Mouse (Mus musculus): Measurements from ENCODE around the gene Atp2b2. TPM values are rescaled to one million over a fixed set of nuclear protein-coding genes. Genes with fewer than 3 reads are reported as not detected.
A peak's percentile ranks its signal among the peaks of the same experiment; 100 is the strongest.

Atp2b2 gene
- polyA plus RNA-seq, 1 experiment from 2014 or later = 13.4 TPM

- DNase-seq (ENCODE audit: low spot score) (no peak), ATAC-seq (no peak)
- Histone ChIP-seq H3K9ac (ENCODE audit: low read length) (no peak overlapping the region), H3K4me1 (ENCODE audit: control insufficient read depth, insufficient read depth, low read length) (no peaks in the 10 kb centered on the region), H3K27me3 (replicated peaks; ENCODE audit: control insufficient read depth, insufficient read depth, low read length) (no peaks in the 10 kb centered on the region; the same call in 1 of the 2 replicates), H3K4me3 (ENCODE audit: low read depth, low read length) (no peak overlapping the region), H3K36me3 (ENCODE audit: control insufficient read depth, insufficient read depth, low read length) (peaks cover 9% of the 10 kb centered on the region; the same call in 1 of the 2 replicates), H3K4me2 (ENCODE audit: low read length) (no peak overlapping the region), H3K27ac (ENCODE audit: low read depth, low read length) (no peak overlapping the region), H3K9me3 (replicated peaks; ENCODE audit: control insufficient read depth, low read length) (no peaks in the 10 kb centered on the region)
Measured at GRCm38 (mm10) chr6:113745117-113745516, 297.3 kb downstream of the Atp2b2 start.

GRCm38 (mm10) chr6:113743111-113743510, 299.3 kb downstream of the Atp2b2 start:
- Histone ChIP-seq H3K9me3 (replicated peaks; ENCODE audit: control insufficient read depth, low read length) (no peaks in the 10 kb centered on the region), H3K27me3 (replicated peaks; ENCODE audit: control insufficient read depth, insufficient read depth, low read length) (no peaks in the 10 kb centered on the region), H3K4me2 (ENCODE audit: low read length) (no peak overlapping the region), H3K27ac (ENCODE audit: low read depth, low read length) (no peak overlapping the region), H3K4me1 (ENCODE audit: control insufficient read depth, insufficient read depth, low read length) (peaks cover 6% of the 10 kb centered on the region), H3K9ac (ENCODE audit: low read length) (no peak overlapping the region), H3K36me3 (ENCODE audit: control insufficient read depth, insufficient read depth, low read length) (peaks cover 7% of the 10 kb centered on the region; the same call in 1 of the 2 replicates), H3K4me3 (ENCODE audit: low read depth, low read length) (no peak overlapping the region)
- 47% methylated on average over 1 of the region's 1 CpGs for WGBS
- DNase-seq (ENCODE audit: low spot score) = no peak
- no peak for ATAC-seq

GRCm38 (mm10) chr6:113742321-113742720, 300.1 kb downstream of the Atp2b2 start:
- no peaks in the 10 kb centered on the region for H3K9me3 ChIP-seq (replicated peaks; ENCODE audit: control insufficient read depth, low read length)
- DNase-seq (ENCODE audit: low spot score) (peak; percentile 72), ATAC-seq (no peak)
- WGBS = 76% methylated on average over 1 of the region's 1 CpGs
- H3K27ac ChIP-seq (ENCODE audit: low read depth, low read length) = no peak overlapping the region
- no peak overlapping the region for H3K4me3 ChIP-seq (ENCODE audit: low read depth, low read length)
- peaks cover 6% of the 10 kb centered on the region for H3K4me1 ChIP-seq (ENCODE audit: control insufficient read depth, insufficient read depth, low read length)
- H3K27me3 ChIP-seq (replicated peaks; ENCODE audit: control insufficient read depth, insufficient read depth, low read length) = no peaks in the 10 kb centered on the region
- no peak overlapping the region for H3K4me2 ChIP-seq (ENCODE audit: low read length)
- H3K36me3 ChIP-seq (ENCODE audit: control insufficient read depth, insufficient read depth, low read length) = peaks cover 12% of the 10 kb centered on the region; the same call in 1 of the 2 replicates
- no peak overlapping the region for H3K9ac ChIP-seq (ENCODE audit: low read length)

- no peak for ATAC-seq
- peaks cover 18% of the 10 kb centered on the region for H3K36me3 ChIP-seq (ENCODE audit: control insufficient read depth, insufficient read depth, low read length)
Measured at GRCm38 (mm10) chr6:113741425-113741824, 301.0 kb downstream of the Atp2b2 start.

GRCm38 (mm10) chr6:113740236-113741217, 301.9 kb downstream of the Atp2b2 start, which contains the start of gene Sec13:
Sec13 (minus strand) TSS chr6:113740743.
- no peaks in the 10 kb centered on the region for H3K9me3 ChIP-seq (replicated peaks; ENCODE audit: control insufficient read depth, low read length)
- ATAC-seq = peak; percentile 91

More at GRCm38 (mm10) chr6:113741425-113741824, 301.0 kb downstream of the Atp2b2 start:
- Histone ChIP-seq H3K4me1 (ENCODE audit: control insufficient read depth, insufficient read depth, low read length) (peaks cover 6% of the 10 kb centered on the region), H3K27me3 (replicated peaks; ENCODE audit: control insufficient read depth, insufficient read depth, low read length) (no peaks in the 10 kb centered on the region), H3K27ac (ENCODE audit: low read depth, low read length) (no peak overlapping the region), H3K4me2 (ENCODE audit: low read length) (no peak overlapping the region), H3K9ac (ENCODE audit: low read length) (no peak overlapping the region), H3K4me3 (ENCODE audit: low read depth, low read length) (no peak overlapping the region), H3K9me3 (replicated peaks; ENCODE audit: control insufficient read depth, low read length) (no peaks in the 10 kb centered on the region)
- 62% methylated on average over 2 of the region's 2 CpGs for WGBS
- DNase-seq (ENCODE audit: low spot score) = no peak

GRCm38 (mm10) chr6:113737318-113738046, 304.9 kb downstream of the Atp2b2 start:
- H3K9me3 ChIP-seq (replicated peaks; ENCODE audit: control insufficient read depth, low read length) = no peaks in the 10 kb centered on the region
- H3K4me1 ChIP-seq (ENCODE audit: control insufficient read depth, insufficient read depth, low read length) = peaks cover 6% of the 10 kb centered on the region
- no peaks in the 10 kb centered on the region for H3K27me3 ChIP-seq (replicated peaks; ENCODE audit: control insufficient read depth, insufficient read depth, low read length)
- no peak overlapping the region for H3K4me3 ChIP-seq (ENCODE audit: low read depth, low read length)
- no peak for DNase-seq (ENCODE audit: low spot score)
- H3K36me3 ChIP-seq (ENCODE audit: control insufficient read depth, insufficient read depth, low read length) = peaks cover 51% of the 10 kb centered on the region
- ATAC-seq = no peak
- H3K4me2 ChIP-seq (ENCODE audit: low read length) = no peak overlapping the region
- WGBS = 90% methylated on average over 9 of the region's 9 CpGs
- H3K9ac ChIP-seq (ENCODE audit: low read length) = no peak overlapping the region
- no peak overlapping the region for H3K27ac ChIP-seq (ENCODE audit: low read depth, low read length)

More at GRCm38 (mm10) chr6:113740236-113741217, 301.9 kb downstream of the Atp2b2 start, which contains the start of gene Sec13:
- no peak within 1 kb of the TSS; the same call in 1 of the 2 replicates for H3K27ac ChIP-seq (ENCODE audit: low read depth, low read length)
- H3K4me2 ChIP-seq (ENCODE audit: low read length) = peak within 1 kb of the TSS; percentile 72
- H3K4me1 ChIP-seq (ENCODE audit: control insufficient read depth, insufficient read depth, low read length) = peaks cover 6% of the 10 kb centered on the region
- 7% methylated on average over 41 of the region's 41 CpGs for whole genome bisulfite sequencing
- peak; percentile 94 for DNase-seq (ENCODE audit: low spot score)
- no peaks in the 10 kb centered on the region for H3K27me3 ChIP-seq (replicated peaks; ENCODE audit: control insufficient read depth, insufficient read depth, low read length)
- peak within 1 kb of the TSS; percentile 76 for H3K9ac ChIP-seq (ENCODE audit: low read length)
- peaks cover 27% of the 10 kb centered on the region for H3K36me3 ChIP-seq (ENCODE audit: control insufficient read depth, insufficient read depth, low read length)
- H3K4me3 ChIP-seq (ENCODE audit: low read depth, low read length) = peak within 1 kb of the TSS; percentile 80

GRCm38 (mm10) chr6:113731296-113731695, 311.1 kb downstream of the Atp2b2 start:
- Histone ChIP-seq H3K9ac (ENCODE audit: low read length) (no peak overlapping the region), H3K4me1 (ENCODE audit: control insufficient read depth, insufficient read depth, low read length) (no peaks in the 10 kb centered on the region), H3K9me3 (replicated peaks; ENCODE audit: control insufficient read depth, low read length) (no peaks in the 10 kb centered on the region), H3K4me2 (ENCODE audit: low read length) (no peak overlapping the region), H3K4me3 (ENCODE audit: low read depth, low read length) (no peak overlapping the region), H3K27me3 (replicated peaks; ENCODE audit: control insufficient read depth, insufficient read depth, low read length) (no peaks in the 10 kb centered on the region), H3K27ac (ENCODE audit: low read depth, low read length) (no peak overlapping the region), H3K36me3 (ENCODE audit: control insufficient read depth, insufficient read depth, low read length) (peaks cover 93% of the 10 kb centered on the region)
- no peak for DNase-seq (ENCODE audit: low spot score)
- ATAC-seq = no peak
- 94% methylated on average over 3 of the region's 3 CpGs for WGBS

- Histone ChIP-seq H3K27ac (ENCODE audit: low read depth, low read length) (no peak overlapping the region), H3K9ac (ENCODE audit: low read length) (no peak overlapping the region), H3K4me2 (ENCODE audit: low read length) (no peak overlapping the region), H3K36me3 (ENCODE audit: control insufficient read depth, insufficient read depth, low read length) (peaks cover 87% of the 10 kb centered on the region), H3K4me3 (ENCODE audit: low read depth, low read length) (no peak overlapping the region), H3K27me3 (replicated peaks; ENCODE audit: control insufficient read depth, insufficient read depth, low read length) (no peaks in the 10 kb centered on the region), H3K9me3 (replicated peaks; ENCODE audit: control insufficient read depth, low read length) (no peaks in the 10 kb centered on the region), H3K4me1 (ENCODE audit: control insufficient read depth, insufficient read depth, low read length) (no peaks in the 10 kb centered on the region)
- DNase-seq (ENCODE audit: low spot score) (no peak), ATAC-seq (no peak)
- 93% methylated on average over 7 of the region's 7 CpGs for WGBS
Measured at GRCm38 (mm10) chr6:113728181-113728580, 314.2 kb downstream of the Atp2b2 start.

Data from forebrain, embryonic 14.5 days (tissue).